Mouse (Mus musculus) heart, postnatal 10 days (tissue): ENCODE measurements at regions not wholly inside any gene's neighbourhood (a gene's known extent, or its start where the extent isn't known, plus 50 kb on each side); places are given as distances from the start of the nearest gene placed in this dataset.

ENCODE experiments used
- DNase-seq, 2 experiments: peaks; one replicate each; pipeline ENCODE4 v3.0.0; 2021
- intact Hi-C: fragments of 180-260 bp; cut with DNase I; formaldehyde crosslinking; loops from one replicate; pipeline ENCODE4 v1.15.1; 2025

DNA sequence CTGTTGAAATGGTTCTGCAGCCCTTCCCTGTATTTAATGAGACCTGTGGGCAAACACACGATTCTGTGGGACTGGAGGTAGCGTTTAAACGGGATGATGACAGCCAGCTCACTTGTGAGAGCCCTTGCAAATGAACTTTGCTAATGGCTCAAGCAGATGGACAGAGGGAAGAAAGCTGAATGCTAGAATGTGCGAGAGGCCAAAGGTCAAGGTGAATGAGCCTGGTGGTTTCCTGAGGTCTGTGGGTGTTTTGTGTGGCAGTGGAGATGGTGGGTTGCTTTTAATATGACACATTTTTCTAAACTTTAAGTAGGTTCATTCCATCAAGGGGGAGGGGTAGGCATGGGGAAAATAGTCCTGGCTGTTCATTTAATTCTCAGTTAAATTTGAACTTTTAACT lies 113.7 kb upstream of the Cep162 start:
- no peak for DNase-seq

DNA sequence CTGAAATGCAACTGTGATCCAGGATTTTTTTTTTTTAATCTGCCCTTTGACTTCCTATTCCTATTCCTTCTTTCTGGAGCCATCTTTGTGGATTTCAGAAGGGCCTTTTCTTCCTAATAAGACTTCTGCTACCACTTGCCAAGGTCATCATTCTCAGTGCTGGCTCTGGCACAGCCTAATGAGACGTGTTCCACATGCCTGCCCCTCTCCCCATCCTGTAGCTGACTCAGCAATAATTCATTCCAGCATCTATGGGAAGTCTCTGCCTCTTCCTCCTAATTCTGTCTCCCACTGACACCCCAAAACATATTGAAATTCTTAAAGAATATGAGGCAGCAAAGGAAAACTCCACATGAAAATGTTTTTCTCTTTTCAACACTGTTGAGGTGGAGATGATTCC lies 91.7 kb upstream of the Cep162 start:
- no peak for DNase-seq
- intact Hi-C loops, result no loop called here

More for the DNA sequence above, 113.7 kb upstream of the Cep162 start:
- intact Hi-C loops, result no loop called here

DNA sequence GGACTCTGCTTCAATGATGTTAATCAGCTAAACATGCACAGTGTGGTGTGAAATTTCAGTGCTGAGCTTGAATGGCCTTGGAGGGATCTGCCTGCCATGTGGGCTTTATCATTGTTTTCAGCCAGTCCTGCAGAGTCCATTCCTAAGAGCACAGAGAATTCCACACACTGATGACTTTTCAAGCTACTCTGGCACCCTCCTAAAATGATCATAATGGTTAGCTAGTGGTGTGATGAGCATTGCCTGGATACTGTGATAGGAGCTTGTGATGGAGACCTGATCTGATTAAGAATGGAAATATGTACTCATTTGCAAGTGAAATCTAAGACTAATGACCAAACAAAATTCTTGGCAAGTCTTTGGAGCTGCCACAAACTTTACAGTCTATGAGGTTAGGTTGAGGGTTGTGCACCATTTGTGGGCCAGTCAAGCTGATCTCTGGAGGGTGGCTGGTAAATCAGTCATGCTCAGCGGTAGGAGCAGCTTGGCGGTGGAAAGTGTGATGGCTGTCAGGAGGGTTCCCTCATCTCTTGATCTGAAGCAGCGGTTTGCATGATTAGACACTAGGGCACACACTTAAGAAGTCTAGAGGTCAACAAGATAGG lies 91.0 kb upstream of the Cep162 start:
- DNase-seq, result no peak
- intact Hi-C loops, result no loop called here

DNA sequence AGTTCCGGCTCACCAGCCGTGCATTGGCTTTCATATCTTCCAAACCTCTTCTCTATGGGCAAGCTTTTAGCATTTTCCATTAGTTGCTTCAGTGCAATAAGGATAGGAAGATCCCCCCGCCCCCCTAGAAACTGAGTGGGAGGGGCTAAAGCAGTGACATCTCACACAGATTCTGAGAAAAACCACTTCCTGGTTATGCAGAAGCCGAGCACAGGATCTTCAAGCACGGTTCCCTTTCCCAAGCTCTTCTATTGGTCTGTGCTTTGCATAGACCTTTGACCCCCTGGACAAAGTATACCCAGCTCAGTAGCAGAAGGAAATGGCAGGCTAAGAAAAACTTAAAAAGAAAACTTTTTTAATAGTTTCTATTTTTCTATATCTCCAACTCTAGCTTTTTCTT lies 86.1 kb upstream of the Cep162 start:
- DNase-seq, result no peak
- intact Hi-C loops, result no loop called here

DNA sequence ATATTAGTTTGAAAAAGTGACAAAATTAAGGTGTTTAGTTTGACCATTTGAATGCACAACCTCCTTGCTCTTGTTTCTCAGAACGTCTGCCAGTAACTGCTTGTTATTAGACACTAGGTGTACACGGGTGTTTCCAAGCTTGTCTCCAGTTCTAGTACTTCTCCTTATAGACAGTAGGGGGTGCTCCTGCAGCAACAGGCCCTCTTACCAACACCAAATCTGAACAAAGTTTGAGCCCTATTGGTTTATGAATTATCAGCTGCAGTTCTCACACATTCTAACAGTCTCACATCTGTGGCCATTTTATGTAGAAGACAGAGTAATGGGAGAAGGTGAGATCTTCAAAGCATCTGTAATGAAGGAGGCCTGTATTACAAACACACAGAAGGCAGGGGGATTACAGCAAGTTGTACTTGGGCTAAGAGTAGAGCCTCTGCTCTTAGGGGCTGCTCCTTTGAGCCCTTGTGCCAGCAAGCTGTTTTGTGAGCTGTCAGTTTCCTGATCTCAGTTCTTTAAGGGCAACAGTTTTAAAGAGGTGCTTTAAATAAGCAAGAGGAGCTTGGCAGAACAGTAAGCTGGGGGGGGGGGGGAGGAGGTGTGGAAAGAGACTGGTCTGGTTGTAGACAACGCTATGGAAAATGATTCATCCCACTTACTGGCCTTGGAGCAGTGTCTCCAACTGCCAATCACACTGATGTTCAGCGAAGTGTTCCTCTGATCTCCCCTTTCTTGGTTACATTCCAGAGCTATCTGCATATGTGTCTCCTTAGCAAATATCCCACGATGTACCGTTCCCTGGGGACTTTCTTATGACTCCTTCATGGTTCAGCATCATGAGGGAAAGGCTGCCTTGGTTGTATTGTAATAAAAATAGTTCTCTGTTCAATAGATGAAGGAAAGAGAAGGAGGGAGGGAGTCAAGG lies 71.3 kb upstream of the Cep162 start:
- DNase-seq, result no peak
- intact Hi-C loops, result no loop called here

DNA sequence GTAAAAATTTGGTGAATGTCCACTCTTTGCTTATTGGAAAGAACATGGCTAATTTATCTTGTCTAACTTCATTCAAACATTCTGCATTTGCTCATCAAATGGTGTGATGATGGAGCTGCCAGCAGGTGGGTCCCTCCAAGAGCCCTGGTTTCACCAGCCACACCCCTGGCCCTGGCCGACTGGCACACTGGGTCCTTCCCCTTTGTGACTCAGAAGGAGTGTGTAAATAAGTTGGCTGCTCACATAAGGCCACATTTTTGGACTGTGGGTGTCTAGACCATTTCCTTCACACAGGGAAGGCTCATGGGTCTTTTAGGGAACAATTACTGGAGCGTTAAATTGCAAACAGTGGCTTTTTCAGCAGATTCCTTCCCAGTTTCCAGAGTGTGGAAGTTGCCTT lies 68.4 kb upstream of the Cep162 start:
- intact Hi-C loops, result no loop called here
- no peak for DNase-seq

DNA sequence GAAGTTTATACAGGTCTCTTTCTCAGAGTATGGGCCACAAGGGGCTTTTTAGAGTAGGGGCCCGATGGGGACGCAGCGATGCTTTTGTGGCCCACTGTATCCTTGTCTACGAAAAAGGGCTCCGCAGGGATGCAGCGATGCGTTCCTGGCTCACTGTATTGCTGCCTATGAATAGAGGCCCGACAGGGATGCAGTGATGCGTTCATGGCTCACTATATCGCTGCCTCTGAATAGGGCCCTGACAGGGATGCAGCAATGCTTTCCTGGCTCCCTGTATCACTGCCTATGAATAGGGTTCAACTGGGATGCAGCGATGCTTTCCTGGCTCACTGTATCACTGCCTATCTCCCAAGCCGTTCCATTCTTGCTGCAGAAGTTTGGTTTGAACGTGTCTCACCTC lies 65.4 kb upstream of the Cep162 start:
- intact Hi-C loops, result no loop called here
- no peak for DNase-seq

DNA sequence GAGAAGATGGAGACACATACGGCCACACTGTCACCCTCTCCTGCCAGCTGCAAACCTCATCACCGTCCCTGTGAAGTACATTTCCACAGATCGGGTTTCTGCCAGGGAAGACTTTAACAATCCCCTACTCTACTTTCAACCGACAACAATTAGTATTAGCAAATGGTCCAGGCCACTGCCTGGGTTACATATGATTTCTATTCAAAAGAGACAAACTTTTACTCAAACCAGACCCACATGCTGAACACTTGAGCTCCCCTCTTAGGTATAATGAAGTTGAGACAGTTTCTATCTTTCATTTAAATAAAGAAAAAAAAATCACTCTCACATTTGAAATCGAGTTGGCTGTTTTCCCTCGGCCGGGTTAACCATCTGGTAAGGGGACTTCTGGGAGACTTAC lies 63.4 kb upstream of the Cep162 start:
- intact Hi-C loops, result no loop called here
- DNase-seq, result no peak

DNA sequence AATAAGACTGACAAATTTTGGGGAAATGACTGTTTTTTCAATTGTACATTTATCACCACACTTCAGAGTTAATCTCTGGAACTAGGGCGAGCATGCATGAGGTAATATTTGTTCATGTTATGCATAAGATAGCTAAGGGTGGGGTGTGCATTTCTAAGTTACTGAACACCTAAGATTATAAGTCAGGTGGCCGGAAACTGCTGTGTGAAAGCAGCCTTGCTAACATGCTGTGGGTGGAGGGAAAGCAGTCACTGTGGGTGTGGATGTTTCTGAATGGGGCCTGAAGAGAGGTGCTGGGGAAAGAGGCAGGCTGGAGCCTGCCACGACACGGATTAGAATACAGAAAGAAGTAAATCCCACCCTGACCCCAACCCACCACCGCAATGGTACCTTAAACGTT lies 54.8 kb upstream of the Cep162 start:
- DNase-seq, result no peak
- intact Hi-C loops, result no loop called here
